Mouse (Mus musculus) retina, adult 2 months (tissue): ENCODE data around the gene Prkaca.
A peak's percentile ranks its signal among the peaks of the same experiment; 100 is the strongest.
"Not testable (repeated sequence)": the region's sequence is repeated elsewhere in the genome, so short reads cannot be mapped to it uniquely, and the experiment has no call there.

Experiments
- DNase-seq: peaks from one replicate; pipeline ENCODE4 v3.0.0-alpha.2; 2012; ENCODE audit warnings: low read depth, low spot score

Prkaca gene

GRCm38 (mm10) chr8:83974521-83974920 is 1.7 kb downstream of the Prkaca start:
- DNase-seq: no peak

DNA sequence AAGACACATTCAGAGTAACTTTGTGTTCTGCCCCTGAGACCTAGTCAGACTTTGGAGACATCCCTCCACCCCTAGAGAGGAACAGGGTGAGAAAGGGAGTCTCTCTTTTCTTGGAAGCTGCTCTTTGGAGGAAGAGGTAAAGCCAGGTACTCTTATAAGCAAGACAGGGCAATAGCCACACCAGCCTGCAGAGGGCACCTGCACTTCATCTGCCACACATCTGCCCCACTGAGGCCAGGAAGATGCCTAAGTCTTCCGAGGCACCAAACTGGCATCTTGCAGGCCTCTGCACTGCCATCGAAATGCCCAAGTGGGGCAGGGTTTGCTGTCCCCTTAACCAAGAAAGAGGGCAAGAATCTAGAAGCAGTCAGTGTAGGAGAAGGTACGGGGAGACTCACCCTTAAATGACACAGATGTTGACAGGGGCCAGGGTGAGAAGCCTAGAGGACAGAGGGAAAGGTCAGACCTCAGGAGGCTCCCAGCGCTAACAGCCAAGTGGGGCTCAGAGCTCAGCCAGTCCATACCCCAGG is 3.4 kb downstream of the Prkaca start:
- no peak for DNase-seq

DNA sequence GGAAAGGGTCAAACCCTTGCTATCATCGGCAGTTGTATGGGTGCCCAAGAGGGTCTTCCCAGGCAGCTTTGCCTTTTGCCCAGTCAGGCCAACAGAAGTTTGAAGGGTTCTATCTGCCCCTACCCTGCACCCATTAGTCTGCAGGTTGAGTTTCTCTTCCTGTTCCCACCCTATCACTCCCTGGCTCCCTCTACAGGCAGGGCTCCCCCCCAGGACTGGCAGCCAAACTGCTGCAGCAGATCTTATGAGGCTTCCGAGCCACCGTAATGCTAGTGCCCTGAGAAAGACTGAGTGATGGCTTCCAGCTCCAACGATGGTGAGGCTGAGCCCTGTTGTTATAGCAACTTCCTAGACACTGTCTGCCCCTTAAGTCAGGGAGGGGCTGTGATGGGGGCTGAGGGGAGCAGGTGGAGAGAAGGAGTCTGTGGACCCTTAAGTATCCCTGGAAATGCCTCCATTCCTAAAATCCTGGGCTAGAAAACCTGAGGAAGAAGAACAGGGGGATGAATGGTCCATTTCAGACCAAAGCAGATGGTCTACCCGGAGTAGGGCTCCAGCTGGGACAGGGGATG is 4.1 kb downstream of the Prkaca start:
- no peak for DNase-seq

DNA sequence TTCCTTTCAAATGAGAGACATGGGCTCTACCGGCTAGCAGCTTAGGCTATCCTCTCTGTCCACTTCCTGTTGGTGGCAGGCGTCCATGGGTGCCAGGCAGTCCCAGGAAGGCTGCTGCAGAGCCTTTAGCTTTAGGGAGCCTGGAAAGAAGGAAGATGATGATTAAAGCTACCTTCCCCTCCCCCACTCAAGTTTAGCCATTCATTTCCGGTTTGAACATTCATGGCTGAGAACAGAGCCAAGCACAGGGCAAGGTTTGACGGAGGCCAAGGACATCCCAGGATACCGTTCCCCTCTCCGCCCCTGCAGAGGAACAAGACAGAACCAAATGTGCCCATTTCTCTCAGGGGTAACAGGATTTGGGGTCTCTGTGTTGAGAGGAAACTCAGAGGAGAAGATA is 4.9 kb downstream of the Prkaca start:
- no peak for DNase-seq

DNA sequence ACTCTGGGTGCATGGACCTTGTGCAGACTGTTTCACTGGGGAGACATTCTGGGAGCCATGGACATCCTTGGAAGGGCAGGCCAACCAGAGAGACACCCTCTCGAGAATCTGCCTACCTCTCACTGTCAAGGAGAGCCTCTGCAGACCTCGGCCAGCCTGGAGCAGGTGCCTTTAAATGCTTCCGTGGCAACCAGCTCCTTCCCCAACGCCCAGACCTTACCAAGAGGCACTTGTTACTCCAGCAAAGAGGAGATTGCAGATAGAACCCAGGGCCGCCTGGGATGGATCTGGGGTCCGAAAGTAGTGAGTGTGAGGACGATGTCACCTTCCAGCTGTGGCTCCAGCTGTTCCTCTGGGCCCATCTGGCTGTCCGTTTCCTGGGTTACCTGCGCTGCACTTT is 5.4 kb downstream of the Prkaca start:
- DNase-seq: no peak

GRCm38 (mm10) chr8:83980250-83980649 is 7.5 kb downstream of the Prkaca start:
- DNase-seq: no peak

DNA sequence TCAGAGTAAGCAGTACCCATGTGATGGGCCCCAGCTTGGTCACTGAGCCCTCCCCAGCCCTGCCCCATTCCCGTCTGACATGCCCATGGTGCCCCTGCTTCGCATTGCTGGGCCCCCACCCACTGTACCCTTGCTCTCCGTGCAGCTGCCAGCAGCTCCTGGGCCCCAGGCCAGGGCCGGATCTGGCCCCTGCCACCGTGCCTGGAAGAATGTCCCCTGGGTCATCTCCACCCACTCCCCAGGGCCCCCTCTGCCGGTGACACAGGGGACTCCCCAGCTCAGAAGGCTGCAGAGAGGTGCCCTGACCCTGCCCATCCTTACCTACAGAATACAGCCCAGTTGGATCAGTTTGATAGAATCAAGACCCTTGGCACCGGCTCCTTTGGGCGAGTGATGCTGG is 8.1 kb downstream of the Prkaca start:
- DNase-seq: no peak

DNA sequence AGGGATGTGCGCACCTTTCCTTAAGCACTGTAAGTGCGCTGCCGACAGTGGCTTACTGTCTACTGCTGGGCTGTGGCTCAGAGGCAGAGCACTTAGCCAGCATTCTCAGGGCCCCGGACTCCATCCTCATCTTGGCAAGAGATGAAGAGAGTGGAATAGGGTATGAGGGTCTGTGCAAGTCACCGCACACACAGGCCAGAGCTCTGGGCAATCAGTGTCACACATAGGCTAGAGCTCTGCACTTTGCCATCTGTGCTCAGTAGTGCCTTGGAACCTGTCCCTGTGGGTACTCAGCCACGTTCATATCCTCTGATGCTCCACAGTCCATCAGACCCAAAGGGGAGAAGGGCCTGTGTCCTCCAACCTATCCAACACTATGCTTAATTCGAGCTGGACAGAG is 8.7 kb downstream of the Prkaca start:
- no peak for DNase-seq

DNA sequence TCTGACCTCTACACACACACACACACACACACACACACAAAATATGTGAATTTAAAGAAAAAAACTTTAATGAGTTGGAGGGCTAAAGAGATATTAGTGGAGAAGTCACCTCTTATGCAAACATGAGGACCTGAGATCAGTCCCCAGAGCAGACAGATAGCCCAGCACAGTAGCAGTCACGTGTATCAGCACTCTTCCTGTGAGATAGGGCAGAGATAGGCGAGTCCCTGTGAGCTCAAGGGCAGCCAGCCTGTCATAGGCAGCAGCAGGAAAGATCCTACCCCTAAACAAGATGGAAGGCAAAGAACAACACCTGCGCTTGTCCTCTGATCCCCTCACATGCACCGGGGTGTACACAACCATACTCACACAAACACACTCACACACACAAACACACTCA is 9.7 kb downstream of the Prkaca start:
- no peak for DNase-seq

- not testable (repeated sequence) for DNase-seq
These were observed 10.4 kb downstream of the Prkaca start for GRCm38 (mm10) chr8:83983222-83983621.

DNA sequence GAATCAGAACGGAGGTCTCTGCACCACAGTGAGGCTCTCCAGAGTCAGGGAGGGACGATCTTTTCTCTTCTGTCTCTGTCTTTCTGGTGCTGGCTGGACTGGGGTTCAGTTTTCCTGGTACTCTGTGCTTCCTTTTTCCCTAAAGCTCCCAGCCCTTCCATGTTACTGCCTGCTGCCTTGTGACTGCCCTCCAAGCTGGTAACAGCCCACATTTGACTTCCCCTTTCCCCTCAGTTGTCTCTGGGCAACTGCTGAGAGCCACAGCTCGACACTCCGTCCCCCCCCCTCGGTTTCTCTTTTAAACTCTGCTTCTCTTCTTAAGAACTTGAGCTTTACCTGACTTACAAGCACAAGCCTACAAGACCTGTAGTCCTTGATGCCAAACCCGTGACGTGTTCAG is 16.4 kb downstream of the Prkaca start:
- DNase-seq: no peak

DNA sequence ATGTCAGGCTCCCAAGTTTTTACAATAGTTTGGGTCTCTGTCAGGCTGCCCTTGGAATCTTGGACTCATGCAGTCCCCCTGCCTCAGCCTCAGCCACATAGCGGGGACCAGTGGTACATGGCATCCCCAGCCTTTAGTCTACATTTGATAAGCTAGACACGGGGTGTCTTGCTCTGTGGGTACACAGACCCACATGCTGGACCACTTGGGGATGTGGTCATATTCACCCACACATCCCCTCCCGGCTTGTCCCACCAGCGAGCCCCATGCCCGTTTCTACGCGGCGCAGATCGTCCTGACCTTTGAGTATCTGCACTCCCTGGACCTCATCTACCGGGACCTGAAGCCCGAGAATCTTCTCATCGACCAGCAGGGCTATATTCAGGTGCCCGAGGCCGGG is 17.4 kb downstream of the Prkaca start:
- DNase-seq: no peak

DNA sequence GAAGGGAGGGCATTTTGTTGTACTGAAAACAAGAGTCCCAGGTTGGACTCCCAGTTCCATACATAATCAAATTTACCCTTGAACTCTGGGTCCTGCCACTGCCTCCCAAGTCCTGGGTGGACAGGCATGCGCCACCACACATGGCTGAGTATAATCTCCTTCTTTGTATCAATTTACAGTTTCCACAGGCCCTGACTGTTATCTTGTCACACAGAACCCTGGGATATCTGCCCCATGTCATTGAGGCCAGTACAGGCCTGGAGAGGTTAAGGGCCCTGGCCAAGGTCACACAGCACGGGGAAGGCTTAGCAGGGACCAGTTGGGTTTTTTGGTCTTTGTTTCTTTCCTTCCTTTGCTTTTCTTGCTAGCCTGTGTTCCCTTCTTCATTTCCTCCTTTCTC is 19.7 kb downstream of the Prkaca start:
- DNase-seq: no peak

- no peak for DNase-seq
These were observed 21.2 kb downstream of the Prkaca start for GRCm38 (mm10) chr8:83994030-83994429.

DNA sequence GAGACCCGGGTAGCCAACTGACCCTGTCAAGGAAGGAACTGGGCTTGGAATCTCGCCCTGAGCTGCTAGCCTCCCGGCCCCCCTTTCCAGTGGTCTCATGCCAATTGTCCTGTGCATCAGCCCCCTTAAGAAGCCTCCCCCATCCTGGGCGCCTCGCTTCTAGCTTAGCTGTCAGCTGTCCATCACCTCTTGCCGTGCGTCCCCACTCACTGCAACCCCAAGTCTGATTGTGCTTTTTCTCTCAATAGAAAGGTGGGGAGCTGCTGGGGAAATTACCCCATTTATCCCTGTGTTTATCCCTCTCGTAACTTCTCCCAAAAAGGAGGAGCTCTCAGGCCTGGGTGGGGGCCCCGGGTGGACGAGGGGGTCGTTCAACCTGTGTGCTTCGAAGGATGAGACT is 23.2 kb downstream of the Prkaca start:
- no peak for DNase-seq

- peak; percentile 54 for DNase-seq
These were observed 24.0 kb downstream of the Prkaca start for GRCm38 (mm10) chr8:83996567-83997505.

GRCm38 (mm10) chr8:83997511-83998141 is 24.8 kb downstream of the Prkaca start, which contains the start of gene Samd1:
TSS of gene Samd1 (plus strand) at chr8:83997672.
- DNase-seq: no peak

GRCm38 (mm10) chr8:83998231-83999056 is 25.7 kb downstream of the Prkaca start:
- DNase-seq: no peak

GRCm38 (mm10) chr8:83999057-83999705 is 26.4 kb downstream of the Prkaca start:
- DNase-seq: no peak

GRCm38 (mm10) chr8:83999825-84000224 is 27.0 kb downstream of the Prkaca start:
- DNase-seq: no peak
